Mouse (Mus musculus) limb, embryonic 10.5 days (tissue): ENCODE results near the gene Vars2. TPM values are rescaled to one million over a fixed set of nuclear protein-coding genes. Genes with fewer than 3 reads are reported as not detected.

Experiments used
- DNase-seq: peaks from one replicate; pipeline ENCODE4 v3.0.0-alpha.2; 2017; ENCODE audit warnings: low spot score
- H3K27ac ChIP-seq: fragments of 300-500 bp; sonication (generic); 2 replicates; pipeline ENCODE4 v1.5.1; 2016; ENCODE audit warnings: mild to moderate bottlenecking
- H3K27me3 ChIP-seq: fragments of 300-500 bp; sonication (generic); 2 replicates; pipeline ENCODE4 v1.6.1; 2016; ENCODE audit warnings: low read depth, mild to moderate bottlenecking; ENCODE audit not compliant: poor library complexity, severe bottlenecking
- H3K36me3 ChIP-seq: fragments of 300-500 bp; sonication (generic); 2 replicates; pipeline ENCODE4 v1.6.1; 2016; ENCODE audit warnings: mild to moderate bottlenecking, moderate library complexity
- H3K4me1 ChIP-seq: fragments of 300-500 bp; sonication (generic); 2 replicates; pipeline ENCODE4 v1.6.1; 2016
- H3K4me3 ChIP-seq: fragments of 300-500 bp; sonication (generic); 2 replicates; pipeline ENCODE4 v1.5.1; 2016; ENCODE audit warnings: mild to moderate bottlenecking, moderate library complexity
- H3K9me3 ChIP-seq: fragments of 300-500 bp; sonication (generic); replicated peaks from 2 replicates; pipeline ENCODE4 v1.6.1; 2016; ENCODE audit warnings: mild to moderate bottlenecking
- WGBS: fragments of 180-500 bp; shearing (Covaris S2); methylation state at CpG from one replicate; pipeline ENCODE4 v1.1.7; 2016; 5-methylcytosine and 5-hydroxymethylcytosine counted together
- polyA plus RNA-seq: library from polyadenylated mRNA; unstranded; fragments of >200 nt; fragmentation: Nextera tagmentation; extraction: Ambion mirVana; gene quantifications from 2 replicates; pipeline ENCODE4 v1.2.1, GENCODE M21; 2016

Gene Vars2
- polyA plus RNA-seq = 21.1 and 21.5 TPM in 2 replicates

- Histone ChIP-seq H3K4me3 (peak within 1 kb of the TSS; percentile 82), H3K27me3 (no peaks in the 10 kb centered on the region), H3K9me3 (no peaks in the 10 kb centered on the region), H3K4me1 (peaks cover 22% of the 10 kb centered on the region), H3K36me3 (peaks cover 58% of the 10 kb centered on the region), H3K27ac (peak within 1 kb of the TSS; percentile 95)
- DNase-seq = peak; percentile 98
- under 1% methylated on average over 61 of the region's 61 CpGs for WGBS
Measured at GRCm38 (mm10) chr17:35667334-35668065, at the start of gene Vars2. TSS of gene Vars2 (minus strand) at chr17:35667592.

DNA sequence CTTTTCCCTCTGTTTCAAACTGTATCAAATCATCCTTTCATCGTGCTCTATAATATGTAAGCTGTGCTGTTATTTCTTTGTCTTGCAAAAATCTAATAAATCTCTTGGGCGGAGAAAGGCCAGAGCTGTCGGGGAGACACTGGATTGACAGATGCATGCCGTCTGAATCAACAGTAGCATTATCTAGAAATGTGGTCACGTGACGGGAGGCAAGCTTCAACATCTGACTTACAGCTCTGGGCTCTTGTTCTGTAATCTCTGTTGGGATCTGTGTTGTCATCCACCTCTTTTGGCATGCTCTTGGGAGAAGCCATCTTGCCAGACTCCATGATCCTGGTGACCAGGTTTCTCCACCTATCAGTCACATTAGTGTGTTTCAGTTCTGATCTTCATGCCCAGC, 49.7 kb upstream of the Vars2 start:
- WGBS = 93% methylated on average over 6 of the region's 6 CpGs
- H3K9me3 ChIP-seq = no peaks in the 10 kb centered on the region
- DNase-seq = no peak
- no peak overlapping the region for H3K27ac ChIP-seq
- H3K36me3 ChIP-seq = no peaks in the 10 kb centered on the region
- H3K4me1 ChIP-seq = peaks cover 24% of the 10 kb centered on the region
- H3K27me3 ChIP-seq = peaks cover 11% of the 10 kb centered on the region; the same call in 1 of the 2 replicates
- H3K4me3 ChIP-seq = no peak overlapping the region

GRCm38 (mm10) chr17:35716114-35716513, 48.7 kb upstream of the Vars2 start:
- peaks cover 5% of the 10 kb centered on the region; the same call in 1 of the 2 replicates for H3K27me3 ChIP-seq
- WGBS = 95% methylated on average over 3 of the region's 3 CpGs
- DNase-seq = no peak
- no peak overlapping the region for H3K4me3 ChIP-seq
- no peaks in the 10 kb centered on the region for H3K9me3 ChIP-seq
- H3K27ac ChIP-seq = no peak overlapping the region
- no peaks in the 10 kb centered on the region for H3K36me3 ChIP-seq
- peaks cover 21% of the 10 kb centered on the region for H3K4me1 ChIP-seq

- H3K9me3 ChIP-seq = no peaks in the 10 kb centered on the region
- peak overlapping the region; percentile 58; the same call in 1 of the 2 replicates for H3K27ac ChIP-seq
- H3K4me3 ChIP-seq = no peak overlapping the region
- no peak for DNase-seq
- no peaks in the 10 kb centered on the region for H3K27me3 ChIP-seq
- 52% methylated on average over 8 of the region's 8 CpGs for WGBS
- peaks cover 12% of the 10 kb centered on the region for H3K4me1 ChIP-seq
- no peaks in the 10 kb centered on the region for H3K36me3 ChIP-seq
Measured at GRCm38 (mm10) chr17:35710705-35711347, 43.4 kb upstream of the Vars2 start.

- H3K27me3 ChIP-seq = peaks cover 8% of the 10 kb centered on the region
- WGBS = 78% methylated on average over 2 of the region's 2 CpGs
- no peak overlapping the region for H3K4me3 ChIP-seq
- H3K4me1 ChIP-seq = peaks cover 29% of the 10 kb centered on the region
- H3K27ac ChIP-seq = no peak overlapping the region
- no peak for DNase-seq
- no peaks in the 10 kb centered on the region for H3K9me3 ChIP-seq
- no peaks in the 10 kb centered on the region for H3K36me3 ChIP-seq
Measured at GRCm38 (mm10) chr17:35708611-35709010, 41.2 kb upstream of the Vars2 start.

- Histone ChIP-seq H3K27ac (no peak overlapping the region), H3K9me3 (no peaks in the 10 kb centered on the region), H3K4me1 (peaks cover 36% of the 10 kb centered on the region), H3K4me3 (no peak overlapping the region), H3K27me3 (peaks cover 15% of the 10 kb centered on the region), H3K36me3 (no peaks in the 10 kb centered on the region)
- 81% methylated on average over 7 of the region's 7 CpGs for WGBS
- DNase-seq = no peak
Measured at GRCm38 (mm10) chr17:35707929-35708328, 40.5 kb upstream of the Vars2 start.

DNA sequence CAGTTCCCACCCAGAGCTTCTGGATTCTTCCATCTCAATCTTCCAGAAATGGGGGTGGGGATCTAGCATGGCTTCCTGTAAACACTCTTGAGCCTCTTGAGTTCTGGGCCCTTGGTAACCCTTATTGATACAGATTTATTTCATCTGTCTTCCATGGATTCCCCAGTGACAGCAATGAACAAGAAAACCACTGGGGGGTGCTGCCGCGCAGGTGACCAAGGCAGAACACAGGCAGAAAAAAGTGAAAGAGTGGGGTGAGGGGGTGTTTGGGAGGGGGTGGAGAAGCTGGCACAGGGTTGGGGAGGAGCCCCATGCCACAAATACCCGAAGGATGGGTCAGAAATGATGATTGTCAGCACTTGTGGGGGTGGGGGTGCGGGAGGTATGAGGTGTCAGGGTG, 38.4 kb upstream of the Vars2 start:
- 25% methylated on average over 4 of the region's 4 CpGs for WGBS
- DNase-seq = no peak
- Histone ChIP-seq H3K4me1 (peaks cover 50% of the 10 kb centered on the region), H3K36me3 (no peaks in the 10 kb centered on the region), H3K9me3 (no peaks in the 10 kb centered on the region), H3K27ac (no peak overlapping the region), H3K27me3 (peaks cover 36% of the 10 kb centered on the region), H3K4me3 (no peak overlapping the region)

- no peaks in the 10 kb centered on the region for H3K9me3 ChIP-seq
- WGBS = 8% methylated on average over 19 of the region's 19 CpGs
- peaks cover 54% of the 10 kb centered on the region for H3K4me1 ChIP-seq
- no peaks in the 10 kb centered on the region for H3K36me3 ChIP-seq
- H3K4me3 ChIP-seq = peak within 1 kb of the TSS; percentile 68
- peak within 1 kb of the TSS; percentile 88 for H3K27ac ChIP-seq
- H3K27me3 ChIP-seq = peaks cover 46% of the 10 kb centered on the region
- no peak for DNase-seq
Measured at GRCm38 (mm10) chr17:35704621-35705464, 37.5 kb upstream of the Vars2 start, which contains the start of gene Ddr1. TSS of gene Ddr1 (minus strand) at chr17:35704621.

GRCm38 (mm10) chr17:35703751-35704271, 36.4 kb upstream of the Vars2 start:
- DNase-seq = peak; percentile 79
- Histone ChIP-seq H3K36me3 (no peaks in the 10 kb centered on the region), H3K9me3 (no peaks in the 10 kb centered on the region), H3K4me1 (peaks cover 57% of the 10 kb centered on the region), H3K4me3 (peak overlapping the region; percentile 68), H3K27ac (peak overlapping the region; percentile 88), H3K27me3 (peaks cover 56% of the 10 kb centered on the region)
- WGBS = 1% methylated on average over 14 of the region's 14 CpGs

DNA sequence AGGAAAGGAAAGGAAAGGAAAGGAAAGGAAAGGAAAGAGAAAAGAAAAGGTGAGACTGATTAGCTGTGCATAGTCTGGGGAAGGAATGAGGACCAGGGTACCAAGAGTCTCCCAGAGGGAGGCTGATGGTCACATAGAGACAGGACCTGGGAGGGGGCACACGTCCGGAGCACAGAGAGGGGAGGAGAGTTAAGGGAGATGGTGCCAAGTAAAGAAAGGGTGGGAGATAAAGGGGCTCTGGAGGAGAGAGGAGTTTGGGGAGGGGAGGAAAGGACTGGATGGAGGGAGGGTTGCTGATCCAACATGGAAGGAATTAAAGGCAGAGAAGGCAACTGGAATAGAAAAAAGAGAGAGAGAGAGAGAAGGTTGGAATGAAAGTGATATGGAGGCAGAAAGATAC, 35.7 kb upstream of the Vars2 start:
- peaks cover 63% of the 10 kb centered on the region for H3K4me1 ChIP-seq
- H3K36me3 ChIP-seq = no peaks in the 10 kb centered on the region
- H3K9me3 ChIP-seq = no peaks in the 10 kb centered on the region
- WGBS = 13% methylated on average over 2 of the region's 2 CpGs
- peaks cover 64% of the 10 kb centered on the region for H3K27me3 ChIP-seq
- no peak for DNase-seq
- peak overlapping the region; percentile 68 for H3K4me3 ChIP-seq
- H3K27ac ChIP-seq = peak overlapping the region; percentile 88

DNA sequence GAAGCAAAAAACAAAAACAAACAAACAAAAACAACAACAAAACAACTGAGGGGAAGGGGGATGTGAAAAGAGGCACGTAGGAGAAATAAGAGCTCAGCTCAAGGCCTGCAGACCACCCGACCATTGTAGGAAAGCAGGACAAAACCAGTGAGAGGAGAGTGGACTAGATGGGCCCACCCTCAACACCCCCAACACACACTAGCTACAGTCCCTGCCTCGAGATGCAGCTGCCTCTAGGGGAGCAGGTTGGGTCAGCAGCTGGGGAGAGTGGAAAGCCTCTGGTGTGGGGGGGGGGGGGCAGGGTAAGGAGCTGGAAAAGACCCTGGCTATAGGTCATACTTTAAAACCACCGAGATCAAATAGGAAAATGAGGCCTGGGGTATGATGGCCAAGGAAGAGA, 35.2 kb upstream of the Vars2 start:
- peaks cover 68% of the 10 kb centered on the region for H3K27me3 ChIP-seq
- DNase-seq = no peak
- peaks cover 68% of the 10 kb centered on the region for H3K4me1 ChIP-seq
- peak overlapping the region; percentile 88 for H3K27ac ChIP-seq
- no peaks in the 10 kb centered on the region for H3K9me3 ChIP-seq
- peak overlapping the region; percentile 68 for H3K4me3 ChIP-seq
- 14% methylated on average over 4 of the region's 4 CpGs for WGBS
- no peaks in the 10 kb centered on the region for H3K36me3 ChIP-seq

GRCm38 (mm10) chr17:35701978-35702461, 34.6 kb upstream of the Vars2 start:
- Histone ChIP-seq H3K36me3 (no peaks in the 10 kb centered on the region), H3K4me3 (peak overlapping the region; percentile 68), H3K27me3 (peaks cover 74% of the 10 kb centered on the region), H3K27ac (peak overlapping the region; percentile 88), H3K9me3 (no peaks in the 10 kb centered on the region), H3K4me1 (peaks cover 73% of the 10 kb centered on the region)
- WGBS = 3% methylated on average over 16 of the region's 16 CpGs
- peak; percentile 67 for DNase-seq
